In the genomic region with DNA sequence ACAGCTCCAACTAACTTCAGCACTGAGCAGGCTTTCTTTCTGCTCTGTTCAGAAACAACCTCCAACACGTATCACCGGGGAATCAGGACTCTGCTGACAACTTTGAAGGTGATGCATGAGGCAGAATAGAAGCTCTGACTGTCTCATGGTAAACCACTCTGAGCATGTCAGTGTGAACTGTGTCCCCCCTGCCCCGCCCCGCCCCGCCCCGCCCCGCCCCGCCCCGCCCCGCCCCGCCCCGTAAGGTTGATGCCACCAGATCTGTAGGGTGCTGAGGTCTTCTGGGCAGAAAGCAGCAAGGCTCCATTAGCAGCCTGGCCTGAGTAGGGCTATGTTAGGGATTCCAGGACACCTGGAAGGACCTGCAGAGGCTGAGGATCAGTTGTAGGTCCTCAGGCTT, we compare ENCODE assay signal across 25 mouse cellular contexts. TPM values are rescaled to one million over a fixed set of nuclear protein-coding genes. Genes with fewer than 3 reads are reported as not detected.
"Had no signal": no experiment of that assay in that cellular context is flagged by ENCODE, and none has a peak within 500 bp of the region (broad histone marks: within the 10 kb centered on the region; RNA-seq: fewer than 3 reads in every experiment).

No protein-coding gene starts in this region.

- H3K27ac ChIP-seq: heart, adult 2 months; heart, embryonic 13.5 days; heart, embryonic 15.5 days; hindbrain, embryonic 13.5 days; hindbrain, embryonic 15.5 days; hindbrain, postnatal 0 days; kidney, embryonic 15.5 days; kidney, postnatal 0 days; limb, embryonic 13.5 days; limb, embryonic 15.5 days; liver, embryonic 15.5 days had no signal

- H3K27me3 ChIP-seq: heart, embryonic 13.5 days; heart, embryonic 15.5 days; hindbrain, embryonic 13.5 days; hindbrain, embryonic 15.5 days; kidney, embryonic 15.5 days; limb, embryonic 13.5 days; limb, embryonic 15.5 days; liver, embryonic 15.5 days had no signal

- H3K4me2 ChIP-seq: heart, embryonic 11.5 days; heart, embryonic 13.5 days; heart, embryonic 15.5 days; hindbrain, embryonic 13.5 days; hindbrain, embryonic 15.5 days; kidney, embryonic 15.5 days; limb, embryonic 13.5 days; limb, embryonic 15.5 days; liver, embryonic 15.5 days had no signal

- DNase-seq: gastrocnemius, postnatal 14 days; gastrocnemius, postnatal 36 days; heart, adult 11 months; heart, adult 2 months; kidney, adult 11 months; kidney, adult 9 months; kidney, postnatal 14 days; layer of hippocampus, adult 9-11 months; layer of hippocampus, postnatal 36 days; left cerebral cortex, postnatal 4 days had no signal

- H3K36me3 ChIP-seq: heart, embryonic 15.5 days; kidney, embryonic 15.5 days; limb, embryonic 13.5 days; limb, embryonic 15.5 days; liver, embryonic 15.5 days had no signal

- H3K9ac ChIP-seq: heart, embryonic 13.5 days; heart, embryonic 15.5 days; hindbrain, embryonic 13.5 days; hindbrain, embryonic 15.5 days; kidney, embryonic 15.5 days; limb, embryonic 13.5 days; limb, embryonic 15.5 days; liver, embryonic 15.5 days had no signal

- H3K4me3 ChIP-seq: heart, adult 2 months; heart, embryonic 13.5 days; heart, embryonic 15.5 days; hindbrain, embryonic 13.5 days; hindbrain, embryonic 15.5 days; kidney, embryonic 15.5 days; limb, embryonic 13.5 days; limb, embryonic 15.5 days; liver, embryonic 15.5 days had no signal

- ATAC-seq: hindbrain, postnatal 0 days; intestine, embryonic 16.5 days had no signal

- H3K9me3 ChIP-seq: heart, embryonic 13.5 days; heart, embryonic 15.5 days; hindbrain, embryonic 13.5 days; hindbrain, embryonic 15.5 days; kidney, embryonic 15.5 days; limb, embryonic 13.5 days; limb, embryonic 15.5 days; liver, embryonic 15.5 days had no signal

- H3K4me1 ChIP-seq: heart, embryonic 13.5 days; heart, embryonic 15.5 days; hindbrain, embryonic 13.5 days; hindbrain, embryonic 15.5 days; kidney, embryonic 15.5 days; limb, embryonic 13.5 days; limb, embryonic 15.5 days had no signal

RNA-seq across cellular contexts. Expression of gene Chdh, which starts 57.9 kb away (rescaled TPM):
- polyA plus RNA-seq: heart, postnatal 0 days; hindbrain, embryonic 11.5 days; limb, embryonic 11.5 days had no signal

RNA-seq across cellular contexts. Expression of gene Il17rb, which starts 58.1 kb away (rescaled TPM):
- total RNA-seq: gastrocnemius, postnatal 36 days; heart, adult 2 months had no signal
